8 mouse cellular contexts compared by ENCODE assay signal in the genomic region with DNA sequence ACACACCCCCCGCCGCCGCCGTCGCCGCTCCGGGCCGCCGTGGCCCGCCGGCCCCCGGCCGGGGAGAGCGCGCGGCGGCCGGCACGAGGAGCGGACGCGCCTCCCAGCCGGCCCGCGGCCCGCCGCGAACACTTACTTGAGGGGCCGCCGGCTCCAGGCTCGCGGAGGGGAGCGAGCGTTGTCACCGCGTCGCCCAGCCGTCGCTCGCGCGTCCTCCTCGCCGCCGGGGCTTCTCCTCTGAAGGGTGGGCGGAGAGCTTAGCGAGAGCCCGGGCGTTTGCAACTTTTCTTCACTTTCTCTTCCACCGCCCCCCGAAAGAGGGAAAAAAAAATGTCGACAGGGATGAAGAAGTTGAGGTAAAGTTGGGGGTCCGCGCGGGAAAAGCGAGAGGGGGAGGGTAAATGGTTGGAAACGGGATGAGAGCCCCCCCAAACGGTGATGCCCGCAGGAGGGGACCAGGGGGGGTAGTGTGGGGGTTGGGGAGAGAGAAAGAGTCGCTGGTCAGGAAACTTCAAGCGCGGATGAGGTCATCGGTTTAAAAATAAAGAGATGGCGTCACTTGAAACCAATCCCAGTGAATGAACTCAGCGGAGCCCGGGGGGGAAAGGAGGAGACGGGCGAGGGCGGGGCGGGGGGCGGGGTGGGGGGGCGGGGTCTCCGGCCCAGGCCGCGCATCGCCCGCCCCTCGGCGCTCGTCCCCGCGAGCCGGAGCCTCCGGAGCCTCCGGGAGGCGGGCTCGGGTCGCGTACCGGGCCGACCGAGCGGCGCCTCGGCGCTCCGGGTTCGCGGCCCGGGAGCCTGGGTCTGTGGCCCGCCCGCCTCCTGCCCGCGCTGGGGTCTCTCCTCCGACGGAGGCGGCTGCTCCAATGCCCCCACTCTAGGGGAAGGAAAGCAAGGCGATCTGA. TPM values are rescaled to one million over a fixed set of nuclear protein-coding genes. Genes with fewer than 3 reads are reported as not detected.
DNase-seq lines count a peak whose midpoint lies in the region; ATAC-seq and TF ChIP-seq lines count a peak whose summit lies in the region.

Gene Dusp16, minus strand, starts transcription at position 485 of the 905 bp plus-strand sequence.

- TF ChIP-seq POLR2A in bone marrow, adult 2 months (IDR thresholded peaks at IDR 0.05; ENCODE audit: borderline replicate concordance, control insufficient read depth, low read depth, low read length): 0 out of 2 replicates have a peak, but pooled peaks have one; percentile 12
- 0 out of 2 replicates have a peak, but pooled peaks have one; percentile 32 for TF ChIP-seq POLR2A in heart, adult 2 months (IDR thresholded peaks at IDR 0.05; ENCODE audit: insufficient read depth, low read depth, low read length)
- TF ChIP-seq POLR2A in kidney, adult 2 months (IDR thresholded peaks at IDR 0.05; ENCODE audit: low read depth, low read length): no peak

- H3K27ac ChIP-seq in bone marrow, adult 2 months (ENCODE audit: control insufficient read depth, insufficient read depth, low read depth, low read length, poor library complexity): peak within 1 kb of the TSS; percentile 80
- peak within 1 kb of the TSS; percentile 99 for H3K27ac ChIP-seq in embryonic facial prominence, embryonic 14.5 days (replicated peaks; ENCODE audit: low read depth, low read length)
- H3K27ac ChIP-seq in heart, adult 2 months: peak within 1 kb of the TSS; percentile 100
- H3K27ac ChIP-seq in kidney, adult 2 months (ENCODE audit: insufficient read depth, low read depth, low read length): peak within 1 kb of the TSS; percentile 99
- H3K27ac ChIP-seq in limb, embryonic 11.5 days (replicated peaks; ENCODE audit: low read depth, low read length): peak within 1 kb of the TSS; percentile 89
- peak within 1 kb of the TSS; percentile 74 for H3K27ac ChIP-seq in midbrain, embryonic 13.5 days

- TF ChIP-seq EP300 in heart, adult 2 months (IDR thresholded peaks at IDR 0.05; ENCODE audit: insufficient read depth, low read depth, low read length): no peak

- no peaks in the 10 kb centered on the region for H3K27me3 ChIP-seq in embryonic facial prominence, embryonic 14.5 days (replicated peaks; ENCODE audit: control insufficient read depth, insufficient read depth, low read length)
- no peaks in the 10 kb centered on the region for H3K27me3 ChIP-seq in heart, adult 2 months (ENCODE audit: control insufficient read depth, insufficient read depth, low read length)
- H3K27me3 ChIP-seq in kidney, adult 2 months (replicated peaks; ENCODE audit: control insufficient read depth, insufficient read depth, low read length): no peaks in the 10 kb centered on the region
- H3K27me3 ChIP-seq in limb, embryonic 11.5 days (ENCODE audit: control insufficient read depth, insufficient read depth, low read length): no peaks in the 10 kb centered on the region
- H3K27me3 ChIP-seq in midbrain, embryonic 13.5 days: peaks cover 9% of the 10 kb centered on the region

- peak within 1 kb of the TSS; percentile 52 for H3K4me2 ChIP-seq in embryonic facial prominence, embryonic 14.5 days (ENCODE audit: low read depth, low read length)
- peak within 1 kb of the TSS; percentile 65 for H3K4me2 ChIP-seq in limb, embryonic 11.5 days (ENCODE audit: low read depth, severe bottlenecking)
- H3K4me2 ChIP-seq in midbrain, embryonic 13.5 days (replicated peaks): peak within 1 kb of the TSS; percentile 78

- no peaks in the 10 kb centered on the region for H3K36me3 ChIP-seq in embryonic facial prominence, embryonic 14.5 days (ENCODE audit: control insufficient read depth, insufficient read depth, low read length)
- peaks cover 7% of the 10 kb centered on the region for H3K36me3 ChIP-seq in heart, adult 2 months (ENCODE audit: control insufficient read depth, insufficient read depth, low read length)
- H3K36me3 ChIP-seq in kidney, adult 2 months (ENCODE audit: control insufficient read depth, insufficient read depth, low read length): no peaks in the 10 kb centered on the region
- no peaks in the 10 kb centered on the region for H3K36me3 ChIP-seq in limb, embryonic 11.5 days (ENCODE audit: control insufficient read depth, insufficient read depth, low read length)
- no peaks in the 10 kb centered on the region for H3K36me3 ChIP-seq in midbrain, embryonic 13.5 days

- WGBS in bone marrow, adult 2 months: 3% methylated on average over 92 of the region's 108 CpGs
- 1% methylated on average over 40 of the region's 108 CpGs for WGBS in embryonic facial prominence, embryonic 14.5 days
- 2% methylated on average over 106 of the region's 108 CpGs for WGBS in heart, adult 2 months
- WGBS in kidney, adult 2 months: 2% methylated on average over 108 of the region's 108 CpGs
- under 1% methylated on average over 64 of the region's 108 CpGs for WGBS in limb, embryonic 11.5 days
- WGBS in midbrain, embryonic 13.5 days: under 1% methylated on average over 76 of the region's 108 CpGs

- DNase-seq in A20 (ENCODE audit: low read depth, low spot score): peak; percentile 94
- peak; percentile 98 for DNase-seq in embryonic facial prominence, embryonic 14.5 days (ENCODE audit: low spot score)
- DNase-seq in heart, adult 2 months: peak; percentile 89 to 93
- peak; percentile 98 for DNase-seq in kidney, adult 2 months
- peak; percentile 86 for DNase-seq in limb, embryonic 11.5 days (ENCODE audit: low spot score)
- DNase-seq in spleen, adult 18-20 months: peak; percentile 60 to 66

- no peak for TF ChIP-seq CTCF in bone marrow, adult 2 months (IDR thresholded peaks at IDR 0.05; ENCODE audit: control insufficient read depth, insufficient read depth, low read length)
- TF ChIP-seq CTCF in heart, adult 2 months (IDR thresholded peaks at IDR 0.05): no peak
- TF ChIP-seq CTCF in kidney, adult 2 months (conservative IDR thresholded peaks at IDR 0.05; ENCODE audit: insufficient read depth, insufficient read length, low read depth, low read length): no peak

- H3K9ac ChIP-seq in embryonic facial prominence, embryonic 14.5 days (ENCODE audit: low read depth, low read length): peak within 1 kb of the TSS; percentile 97
- H3K9ac ChIP-seq in heart, adult 2 months (ENCODE audit: low read depth, low read length): peak within 1 kb of the TSS; percentile 100
- H3K9ac ChIP-seq in limb, embryonic 11.5 days (ENCODE audit: low read length): peak within 1 kb of the TSS; percentile 84
- H3K9ac ChIP-seq in midbrain, embryonic 13.5 days (replicated peaks): peak within 1 kb of the TSS; percentile 79

- H3K79me2 ChIP-seq in heart, adult 2 months (replicated peaks; ENCODE audit: control insufficient read depth, insufficient read depth, low read length): peaks cover 2% of the 10 kb centered on the region

- H3K4me3 ChIP-seq in bone marrow, adult 2 months (replicated peaks; ENCODE audit: control insufficient read depth, low read depth, low read length): peak within 1 kb of the TSS; percentile 69
- H3K4me3 ChIP-seq in embryonic facial prominence, embryonic 14.5 days (ENCODE audit: low read depth, low read length): peak within 1 kb of the TSS; percentile 76
- peak within 1 kb of the TSS; percentile 83 for H3K4me3 ChIP-seq in heart, adult 2 months
- H3K4me3 ChIP-seq in kidney, adult 2 months (ENCODE audit: insufficient read depth, low read depth, low read length): peak within 1 kb of the TSS; percentile 85
- peak within 1 kb of the TSS; percentile 66 for H3K4me3 ChIP-seq in limb, embryonic 11.5 days (ENCODE audit: low read depth, low read length)
- H3K4me3 ChIP-seq in midbrain, embryonic 13.5 days (replicated peaks): peak within 1 kb of the TSS; percentile 73

- H3K4me1 ChIP-seq in bone marrow, adult 2 months (ENCODE audit: control insufficient read depth, insufficient read depth, low read length): peaks cover 1% of the 10 kb centered on the region; the same call in 1 of the 2 replicates
- H3K4me1 ChIP-seq in embryonic facial prominence, embryonic 14.5 days (ENCODE audit: control insufficient read depth, insufficient read depth, low read length): peaks cover 5% of the 10 kb centered on the region
- peaks cover 5% of the 10 kb centered on the region for H3K4me1 ChIP-seq in heart, adult 2 months (ENCODE audit: control insufficient read depth, insufficient read depth, low read length)
- H3K4me1 ChIP-seq in kidney, adult 2 months (ENCODE audit: control insufficient read depth, insufficient read depth, low read length): peaks cover 12% of the 10 kb centered on the region; the same call in 1 of the 2 replicates
- 0 out of 2 replicates have a peak, but pooled peaks cover 3% of the 10 kb centered on the region for H3K4me1 ChIP-seq in limb, embryonic 11.5 days (ENCODE audit: control insufficient read depth, insufficient read depth, low read length)
- H3K4me1 ChIP-seq in midbrain, embryonic 13.5 days (replicated peaks): peaks cover 24% of the 10 kb centered on the region

- peak; percentile 86 for ATAC-seq in embryonic facial prominence, embryonic 14.5 days (ENCODE audit: low read depth)
- ATAC-seq in limb, embryonic 11.5 days (ENCODE audit: insufficient number of reproducible peaks, low FRiP score, low TSS enrichment, low read depth): peak; percentile 90
- ATAC-seq in midbrain, embryonic 13.5 days: peak; percentile 81

- intact Hi-C loops in heart, adult 2 months (cut with DNase I): loop anchor here (1.0 to 5.0 kb wide), 4 partner anchors 37 to 225 kb away; partner anchors contain the start of genes Cdkn1b and Lrp6

- no peaks in the 10 kb centered on the region for H3K9me3 ChIP-seq in embryonic facial prominence, embryonic 14.5 days (ENCODE audit: control insufficient read depth, low read length)
- H3K9me3 ChIP-seq in limb, embryonic 11.5 days (ENCODE audit: control insufficient read depth, low read length): no peaks in the 10 kb centered on the region
- H3K9me3 ChIP-seq in midbrain, embryonic 13.5 days: no peaks in the 10 kb centered on the region

RNA-seq across cellular contexts. Expression of gene Dusp16, which starts in this region (rescaled TPM):
- 2.7 and 11.2 TPM in 2 replicates for polyA plus RNA-seq in bone marrow, adult 2 months (2011; ENCODE audit: insufficient read depth, insufficient read length, low replicate concordance, missing spikeins)
- 18.2 and 21.1 TPM in 2 replicates for polyA plus RNA-seq in embryonic facial prominence, embryonic 14.5 days (2014; fragmentation: Nextera tagmentation; extraction: Ambion mirVana)
- 10 to 100 TPM; 20.9 to 23.8 TPM for total RNA-seq in heart, adult 2 months (2021)
- 8.2 and 18.7 TPM in 2 replicates for polyA plus RNA-seq in heart, adult 2 months (2012; rRNA removed)
- 11.7 and 17.6 TPM in 2 replicates for polyA plus RNA-seq in kidney, adult 2 months (2012; rRNA removed)
- polyA plus RNA-seq in limb, embryonic 11.5 days (2014; fragmentation: Nextera tagmentation; extraction: Ambion mirVana): 12.5 and 13.2 TPM in 2 replicates
- polyA plus RNA-seq in midbrain, embryonic 13.5 days (2015; fragmentation: Nextera tagmentation; extraction: Ambion mirVana): 7.5 and 7.7 TPM in 2 replicates

Comparison
In these comparisons a context has a peak if more than half of its experiments do, and no peak if none do; other contexts are left out.
1. Peak in every context shown above with its lines: DNase-seq, ATAC-seq, H3K4me3 ChIP-seq and H3K27ac ChIP-seq.